Mouse (Mus musculus) stomach, postnatal 0 days (tissue): Measurements from ENCODE around the gene Itga8.

Source experiments
- CTCF ChIP-seq: IDR thresholded peaks from 2 replicates; pipeline ENCODE4 v1.5.1; 2016; ENCODE audit warnings: antibody characterized with exemption, low read depth, mild to moderate bottlenecking, moderate library complexity
- EP300 ChIP-seq: optimal IDR thresholded peaks from 2 replicates; pipeline ENCODE3; 2016; ENCODE audit warnings: antibody characterized with exemption

GRCm38 (mm10) chr2:12156401-12156800 lies 145.3 kb downstream of the Itga8 start:
- TF ChIP-seq CTCF (no peak), EP300 (no peak)
